Mouse (Mus musculus) v-Abl transformed pro-B cells (cell line): ENCODE data around the gene Kcnh4.

Experiments
- in situ Hi-C, 2 experiments: fragments of 400-800 bp; cut with MboI; formaldehyde crosslinking; loops; one replicate each; pipeline ENCODE4 v1.15.1; 2025; ENCODE audit not compliant: unreplicated experiment in 2 of 2

The Kcnh4 gene

GRCm38 (mm10) chr11:100713735-100714533 is 45.8 kb downstream of the Kcnh4 start, which contains the start of gene Hspb9:
TSS of gene Hspb9 (plus strand) at chr11:100713850.
- in situ Hi-C loops = loop anchor here in 1 of 2 experiments (10.0 kb wide), 1 partner anchor 151 kb away; no protein-coding TSS in a partner anchor

DNA sequence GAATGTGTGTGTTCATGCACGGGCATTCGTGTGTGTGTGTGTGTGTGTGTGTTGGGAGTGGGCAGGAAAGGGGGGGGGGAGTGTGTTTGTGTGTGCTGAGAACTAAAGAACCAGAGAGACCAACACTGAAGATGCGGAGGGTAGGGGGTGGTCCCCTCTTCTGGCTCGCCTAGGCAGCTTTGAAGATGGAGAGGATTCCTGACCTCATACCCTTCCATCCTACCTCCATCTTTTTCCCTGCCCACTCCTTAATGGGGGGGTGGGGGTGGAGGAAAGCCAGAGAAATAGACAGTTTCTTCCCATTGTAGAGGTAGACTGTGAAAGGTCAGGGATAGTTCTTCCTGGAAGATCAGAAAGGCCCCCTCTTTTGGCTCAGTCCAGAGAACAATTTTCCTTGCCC is 46.6 kb downstream of the Kcnh4 start:
- in situ Hi-C loops = loop anchor here in 1 of 2 experiments (10.0 kb wide), 1 partner anchor 152 kb away; no protein-coding TSS in a partner anchor

DNA sequence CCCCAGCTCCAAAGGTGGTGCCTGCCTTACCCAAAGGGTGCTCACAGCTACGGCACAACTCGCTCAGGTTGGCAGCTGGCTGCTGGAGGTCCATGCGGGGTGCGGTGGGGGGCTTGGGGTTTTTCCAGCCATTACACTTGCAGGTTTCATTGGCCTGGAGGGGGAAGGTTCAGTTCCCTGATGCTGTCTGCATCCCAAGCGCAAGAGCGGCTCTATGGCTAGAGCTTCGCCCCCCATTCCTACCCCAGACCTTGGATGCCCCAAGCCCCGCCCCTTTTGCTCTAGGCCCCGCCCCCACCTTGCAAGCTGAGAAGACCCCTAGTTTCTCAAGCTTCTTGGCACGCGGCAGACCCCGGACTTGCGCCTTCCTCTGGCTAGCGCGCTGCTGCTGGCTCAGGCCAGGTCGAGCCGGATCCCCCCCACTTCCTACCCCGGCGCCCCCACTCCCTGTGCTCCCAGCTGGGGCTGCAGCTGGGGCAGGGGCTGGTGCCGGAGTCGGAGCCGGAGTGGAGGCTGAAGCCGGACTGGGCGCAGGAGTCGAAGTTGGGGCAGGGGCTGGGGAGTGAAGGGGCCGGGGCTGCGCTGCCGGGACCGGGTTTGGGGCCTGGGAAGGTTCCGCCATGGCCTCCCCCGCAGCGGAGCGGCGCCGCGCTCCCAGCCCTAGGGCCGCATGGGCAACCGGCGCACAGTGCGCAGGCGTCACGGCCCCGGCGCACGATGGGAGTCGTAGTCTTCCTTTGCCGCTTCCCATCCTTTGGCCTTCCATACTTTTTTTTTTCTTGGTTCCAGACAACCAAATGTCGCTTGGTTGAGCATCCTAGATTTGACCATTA is 47.7 kb downstream of the Kcnh4 start, which contains the start of gene Kat2a:
Kat2a (minus strand) TSS at position 683 of the 833 bp plus-strand sequence.
- in situ Hi-C loops = loop anchor here in 1 of 2 experiments (10.0 kb wide), 1 partner anchor 153 kb away; no protein-coding TSS in a partner anchor

DNA sequence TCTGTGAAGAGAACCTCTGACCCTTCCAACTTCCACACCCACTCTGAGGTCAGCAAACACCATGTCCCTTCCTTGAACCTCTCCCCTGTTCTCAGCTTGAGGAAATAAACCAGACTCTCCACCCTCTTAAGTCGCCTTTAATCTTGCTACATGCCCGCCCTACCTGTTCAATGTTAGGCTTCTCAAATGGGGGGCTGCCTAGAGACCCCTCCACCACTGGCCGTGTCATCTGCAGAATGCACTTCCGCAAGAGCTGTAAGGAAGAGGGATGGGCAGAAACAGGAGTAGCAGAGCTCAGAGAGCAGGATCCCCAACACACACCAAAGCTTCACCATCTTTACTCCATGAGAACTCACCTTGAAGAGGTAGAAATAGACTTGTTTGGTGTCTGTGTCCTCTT is 48.8 kb downstream of the Kcnh4 start:
- in situ Hi-C loops = loop anchor here in 1 of 2 experiments (10.0 kb wide), 1 partner anchor 154 kb away; no protein-coding TSS in a partner anchor

DNA sequence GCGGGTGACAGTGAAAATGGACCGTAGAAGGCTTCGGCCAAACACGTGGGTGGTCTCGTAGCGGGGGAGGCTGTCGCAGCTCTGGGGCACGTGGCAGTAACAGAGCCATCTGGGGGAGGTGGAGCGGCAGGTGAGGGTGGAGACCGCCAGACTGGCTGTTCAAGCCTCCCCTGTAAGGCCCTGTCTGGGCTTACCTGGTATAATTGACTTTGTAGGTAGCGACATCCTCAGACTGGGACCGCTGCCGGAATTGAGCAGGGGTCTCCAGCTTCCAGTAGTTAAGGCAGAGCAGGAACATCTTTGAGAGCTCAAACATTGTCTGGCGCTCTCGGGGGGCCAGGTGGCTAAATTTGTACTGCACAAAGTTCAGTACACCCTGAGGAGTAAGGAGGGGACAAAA is 49.2 kb downstream of the Kcnh4 start:
- in situ Hi-C loops = loop anchor here in 1 of 2 experiments (10.0 kb wide), 1 partner anchor 154 kb away; no protein-coding TSS in a partner anchor

DNA sequence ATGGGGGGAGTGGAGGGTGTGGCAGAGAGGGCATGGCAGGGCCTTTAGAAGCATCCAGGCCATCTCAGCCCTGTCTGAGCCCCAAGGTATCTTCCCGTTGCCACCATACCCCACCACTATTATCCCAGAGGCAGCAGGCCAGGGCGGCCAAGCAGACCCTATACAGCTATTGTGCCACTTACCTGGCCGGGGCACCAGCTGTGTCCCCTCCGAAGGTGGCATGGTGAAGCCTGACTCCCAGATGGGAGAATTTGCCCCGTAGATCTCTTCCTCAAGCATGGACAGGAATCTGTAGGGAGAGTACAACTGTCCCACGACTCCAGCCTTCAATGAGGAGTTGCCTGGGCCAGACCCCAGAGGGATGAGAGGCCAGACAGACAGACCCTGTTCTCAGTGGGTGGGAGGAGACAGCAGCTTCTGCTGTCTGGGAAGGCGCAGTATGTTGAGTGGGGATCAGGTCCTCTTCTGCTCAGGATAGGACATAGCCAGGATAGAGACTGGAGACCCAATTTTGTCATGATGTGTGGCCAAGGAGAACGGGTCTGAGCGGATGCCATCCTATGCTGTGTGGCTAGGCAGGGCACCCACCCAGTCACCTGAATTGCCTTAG is 50.4 kb downstream of the Kcnh4 start:
- in situ Hi-C loops = loop anchor here in 1 of 2 experiments (5.0 kb wide), 1 partner anchor 248 kb away; no protein-coding TSS in a partner anchor

DNA sequence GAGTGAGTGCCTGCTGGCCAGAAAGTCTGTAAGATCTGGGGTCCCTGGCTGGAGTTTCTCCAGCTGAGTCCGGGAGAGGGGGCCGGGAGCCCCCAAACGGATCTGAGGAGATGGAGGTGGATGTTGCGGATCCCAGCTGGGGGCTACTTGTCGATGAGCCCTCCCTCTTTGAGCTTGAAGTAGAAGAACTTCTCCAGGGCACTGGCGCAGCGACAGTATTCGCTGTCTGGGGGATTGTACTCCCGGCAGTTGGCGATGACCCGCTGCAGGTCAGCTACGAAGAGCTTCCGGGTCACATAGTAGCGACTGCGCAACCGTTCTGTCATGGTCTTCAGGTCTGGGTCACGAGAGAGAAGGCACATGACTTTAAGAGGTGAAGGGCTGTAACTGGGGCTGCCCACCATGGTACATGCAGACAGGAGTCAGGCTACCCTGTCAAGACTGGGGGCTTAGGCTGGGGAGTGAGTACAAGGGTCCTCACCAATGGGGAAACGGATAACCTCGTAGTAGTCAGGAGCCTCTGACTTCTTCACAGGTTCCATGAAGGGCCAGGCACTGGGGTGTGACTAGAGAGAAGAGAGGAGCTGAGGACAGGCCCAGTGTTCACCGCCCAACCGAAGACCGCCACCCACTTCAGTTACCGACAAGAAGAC is 54.5 kb downstream of the Kcnh4 start:
- in situ Hi-C loops = loop anchor here in 1 of 2 experiments (5.0 kb wide), 1 partner anchor 252 kb away; no protein-coding TSS in a partner anchor

GRCm38 (mm10) chr11:100703851-100704531 is 55.8 kb downstream of the Kcnh4 start, which contains the start of gene Dhx58:
TSS of gene Dhx58 (minus strand) at chr11:100704271.
- in situ Hi-C loops = no loop called here

DNA sequence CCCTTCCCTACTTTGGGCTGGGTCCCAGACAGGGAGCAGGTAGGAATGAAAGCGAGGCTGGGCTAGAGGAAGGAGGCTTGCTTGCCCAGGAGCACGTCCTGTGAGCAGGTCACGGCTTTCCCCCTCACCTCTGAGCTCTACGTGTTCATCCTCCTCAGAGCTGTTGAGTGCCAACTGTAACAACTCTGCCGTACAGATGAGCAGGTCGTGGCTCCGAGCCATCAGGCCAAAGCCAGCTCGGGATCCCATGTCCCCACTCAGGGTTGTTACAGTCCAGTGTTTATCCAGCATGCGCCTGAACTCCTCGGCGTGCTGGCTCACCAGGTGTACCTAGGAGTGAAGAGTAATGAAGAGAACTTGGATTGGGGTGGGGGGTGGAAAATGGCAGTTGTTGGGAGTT is 56.4 kb downstream of the Kcnh4 start:
- in situ Hi-C loops = no loop called here

DNA sequence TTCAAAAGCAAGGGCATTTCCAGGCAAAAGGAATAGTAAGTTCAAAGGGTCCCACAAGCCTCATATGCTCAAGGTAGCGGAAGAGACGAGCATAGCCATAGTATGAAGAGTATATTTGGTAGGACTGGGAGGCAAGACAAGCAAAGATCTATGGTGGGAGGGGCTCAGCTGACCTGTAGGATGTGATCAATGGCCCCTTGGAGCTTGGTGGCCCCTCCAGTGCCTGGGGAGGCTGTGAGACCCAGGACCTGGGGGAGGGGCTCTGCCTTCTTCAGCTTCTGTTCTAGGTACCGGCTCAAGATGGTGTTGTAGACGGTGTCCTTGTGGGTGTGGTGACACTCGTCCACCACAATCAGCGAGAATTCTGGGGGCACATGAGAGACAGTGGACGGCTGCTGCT is 56.8 kb downstream of the Kcnh4 start:
- in situ Hi-C loops = no loop called here

- in situ Hi-C loops = no loop called here
Measured at GRCm38 (mm10) chr11:100702081-100702851, 57.5 kb downstream of the Kcnh4 start.

GRCm38 (mm10) chr11:100701301-100701700 is 58.4 kb downstream of the Kcnh4 start:
- in situ Hi-C loops = no loop called here

GRCm38 (mm10) chr11:100700710-100701109 is 59.0 kb downstream of the Kcnh4 start:
- in situ Hi-C loops = no loop called here

DNA sequence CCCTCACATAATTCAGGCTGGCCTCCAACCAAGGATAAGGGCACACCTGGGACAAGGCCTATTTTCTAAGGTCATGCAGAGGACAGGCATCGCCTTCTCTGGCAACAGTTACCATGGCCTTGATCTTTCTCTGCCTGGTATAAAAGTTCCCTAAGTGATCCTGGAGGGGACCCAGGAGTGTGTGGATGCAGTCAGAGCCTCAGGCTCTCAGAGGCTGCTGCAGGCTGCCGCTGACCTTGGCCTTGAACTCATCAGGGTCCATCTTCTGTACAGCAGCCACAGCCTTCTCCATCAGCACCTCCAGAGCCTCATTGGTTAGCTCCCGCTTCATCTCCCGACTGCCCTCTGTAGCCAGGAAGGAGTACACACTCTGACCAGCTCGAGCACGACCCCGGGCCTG is 61.8 kb downstream of the Kcnh4 start:
- in situ Hi-C loops = loop anchor here (5.0 kb wide), 5 partner anchors 76 to 276 kb away; partner anchors contain the start of gene Dnajc7 (in 1 of the 2)

- in situ Hi-C loops = loop anchor here (5.0 kb wide), 5 partner anchors 73 to 273 kb away; partner anchors contain the start of gene Dnajc7 (in 1 of the 2)
Measured at GRCm38 (mm10) chr11:100694926-100695325, 64.8 kb downstream of the Kcnh4 start.

DNA sequence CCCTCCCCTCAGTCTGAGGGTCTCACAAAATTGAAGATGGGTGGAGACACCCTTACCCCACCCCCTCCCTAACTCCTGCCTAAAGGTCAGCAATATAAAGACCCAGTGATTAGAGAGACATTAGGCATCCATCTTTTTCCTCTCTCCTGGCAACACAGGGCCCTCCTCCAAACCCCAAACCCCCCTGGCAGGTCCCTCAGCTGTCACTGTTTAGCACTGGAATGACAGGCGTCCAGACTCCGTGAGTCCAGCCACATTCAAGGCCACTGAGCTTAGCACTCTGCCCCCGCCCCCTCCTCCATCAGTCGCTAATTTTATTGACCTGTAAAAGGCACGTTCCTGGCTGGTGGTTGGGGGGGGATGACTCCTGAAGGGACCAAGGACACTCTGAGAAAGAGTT is 66.6 kb downstream of the Kcnh4 start:
- in situ Hi-C loops = no loop called here

- in situ Hi-C loops = no loop called here
Measured at GRCm38 (mm10) chr11:100692164-100692616, 67.6 kb downstream of the Kcnh4 start, which contains the start of gene Zfp385c. TSS of gene Zfp385c (minus strand) at chr11:100692455.

GRCm38 (mm10) chr11:100690389-100690788 is 69.4 kb downstream of the Kcnh4 start:
- in situ Hi-C loops = no loop called here
